Mouse (Mus musculus) liver, embryonic 15.5 days (tissue): ENCODE measurements around the gene Osbpl10. TPM values are rescaled to one million over a fixed set of nuclear protein-coding genes. Genes with fewer than 3 reads are reported as not detected.
A peak's percentile ranks its signal among the peaks of the same experiment; 100 is the strongest.

Experiments
- ATAC-seq: fragments of 200-750 bp; cut with Nextera tagmentation; 2 replicates; pipeline ENCODE4 v1.8.0; 2017; ENCODE audit warnings: moderate number of reproducible peaks, mild to moderate bottlenecking, moderate library complexity; ENCODE audit not compliant: insufficient read depth
- H3K27ac ChIP-seq: fragments of 300-500 bp; sonication (generic); replicated peaks from 2 replicates; pipeline ENCODE4 v1.5.1; 2015; ENCODE audit warnings: mild to moderate bottlenecking, inconsistent platforms
- H3K27me3 ChIP-seq: fragments of 300-500 bp; sonication (generic); 2 replicates; pipeline ENCODE4 v1.6.1; 2015; ENCODE audit warnings: mild to moderate bottlenecking, inconsistent platforms
- H3K36me3 ChIP-seq: fragments of 300-500 bp; sonication (generic); replicated peaks from 2 replicates; pipeline ENCODE4 v1.6.1; 2015; ENCODE audit warnings: moderate library complexity, mild to moderate bottlenecking, inconsistent platforms
- H3K4me1 ChIP-seq: fragments of 300-500 bp; sonication (generic); replicated peaks from 2 replicates; pipeline ENCODE4 v1.6.1; 2015; ENCODE audit warnings: inconsistent platforms
- H3K4me2 ChIP-seq: fragments of 300-500 bp; sonication (generic); 2 replicates; pipeline ENCODE4 v1.6.1; 2015; ENCODE audit warnings: moderate library complexity, mild to moderate bottlenecking, inconsistent platforms
- H3K4me3 ChIP-seq: fragments of 300-500 bp; sonication (generic); replicated peaks from 2 replicates; pipeline ENCODE4 v1.5.1; 2015; ENCODE audit warnings: mild to moderate bottlenecking, inconsistent platforms
- H3K9ac ChIP-seq: fragments of 300-500 bp; sonication (generic); 2 replicates; pipeline ENCODE4 v1.6.1; 2015; ENCODE audit warnings: moderate library complexity, mild to moderate bottlenecking, inconsistent platforms
- H3K9me3 ChIP-seq: fragments of 300-500 bp; sonication (generic); replicated peaks from 2 replicates; pipeline ENCODE4 v1.6.1; 2016; ENCODE audit warnings: inconsistent platforms
- WGBS: fragments of 180-500 bp; shearing (Covaris S2); methylation state at CpG from one replicate; pipeline ENCODE4 v1.1.7; 2015; ENCODE audit warnings: mixed read lengths; ENCODE audit not compliant: insufficient replicate concordance; 5-methylcytosine and 5-hydroxymethylcytosine counted together
- polyA plus RNA-seq: library from polyadenylated mRNA; unstranded; fragments of >200 nt; fragmentation: Nextera tagmentation; extraction: Ambion mirVana; gene quantifications from 2 replicates; pipeline ENCODE4 v1.2.1, GENCODE M21; 2015

Gene Osbpl10
- polyA plus RNA-seq, 1 experiment from 2014 or later = 0.12 TPM

- Histone ChIP-seq H3K4me3 (no peak overlapping the region), H3K4me2 (no peak overlapping the region), H3K36me3 (no peaks in the 10 kb centered on the region), H3K9me3 (no peaks in the 10 kb centered on the region), H3K27me3 (no peaks in the 10 kb centered on the region), H3K27ac (no peak overlapping the region), H3K4me1 (no peaks in the 10 kb centered on the region), H3K9ac (no peak overlapping the region)
- 72% methylated on average over 10 of the region's 10 CpGs for WGBS
- ATAC-seq = no peak
Observed at GRCm38 (mm10) chr9:115229676-115230075, 251.3 kb downstream of the Osbpl10 start.

- Histone ChIP-seq H3K4me2 (no peak overlapping the region), H3K9me3 (no peaks in the 10 kb centered on the region), H3K27me3 (no peaks in the 10 kb centered on the region), H3K4me3 (no peak overlapping the region), H3K4me1 (no peaks in the 10 kb centered on the region), H3K27ac (no peak overlapping the region), H3K36me3 (no peaks in the 10 kb centered on the region), H3K9ac (no peak overlapping the region)
- WGBS = 53% methylated on average over 3 of the region's 3 CpGs
- ATAC-seq = no peak
Observed at GRCm38 (mm10) chr9:115230141-115230540, 251.8 kb downstream of the Osbpl10 start.

GRCm38 (mm10) chr9:115231476-115231875 is 253.1 kb downstream of the Osbpl10 start:
- H3K27ac ChIP-seq = no peak overlapping the region
- no peak overlapping the region for H3K4me3 ChIP-seq
- no peak for ATAC-seq
- no peaks in the 10 kb centered on the region for H3K4me1 ChIP-seq
- no peaks in the 10 kb centered on the region for H3K27me3 ChIP-seq
- H3K4me2 ChIP-seq = no peak overlapping the region
- no peak overlapping the region for H3K9ac ChIP-seq
- no peaks in the 10 kb centered on the region for H3K36me3 ChIP-seq
- H3K9me3 ChIP-seq = no peaks in the 10 kb centered on the region
- WGBS = 81% methylated on average over 3 of the region's 3 CpGs

GRCm38 (mm10) chr9:115233721-115234120 is 255.4 kb downstream of the Osbpl10 start:
- 70% methylated on average over 5 of the region's 5 CpGs for WGBS
- Histone ChIP-seq H3K4me2 (no peak overlapping the region), H3K4me1 (no peaks in the 10 kb centered on the region), H3K27ac (no peak overlapping the region), H3K27me3 (no peaks in the 10 kb centered on the region), H3K36me3 (peaks cover 2% of the 10 kb centered on the region; the same call in 1 of the 2 replicates), H3K9me3 (no peaks in the 10 kb centered on the region), H3K4me3 (no peak overlapping the region), H3K9ac (no peak overlapping the region)
- ATAC-seq = no peak

GRCm38 (mm10) chr9:115234561-115234960 is 256.2 kb downstream of the Osbpl10 start:
- H3K9me3 ChIP-seq = no peaks in the 10 kb centered on the region
- H3K9ac ChIP-seq = no peak overlapping the region
- H3K36me3 ChIP-seq = peaks cover 4% of the 10 kb centered on the region; the same call in 1 of the 2 replicates
- WGBS = 74% methylated on average over 2 of the region's 2 CpGs
- H3K4me3 ChIP-seq = no peak overlapping the region
- H3K27me3 ChIP-seq = no peaks in the 10 kb centered on the region
- H3K27ac ChIP-seq = no peak overlapping the region
- no peak for ATAC-seq
- no peak overlapping the region for H3K4me2 ChIP-seq
- H3K4me1 ChIP-seq = no peaks in the 10 kb centered on the region

- Histone ChIP-seq H3K9me3 (no peaks in the 10 kb centered on the region), H3K36me3 (peaks cover 22% of the 10 kb centered on the region), H3K4me2 (no peak overlapping the region), H3K9ac (no peak overlapping the region), H3K27me3 (no peaks in the 10 kb centered on the region), H3K4me1 (no peaks in the 10 kb centered on the region), H3K4me3 (no peak overlapping the region), H3K27ac (no peak overlapping the region)
- ATAC-seq = no peak
- 78% methylated on average over 8 of the region's 8 CpGs for WGBS
Observed at GRCm38 (mm10) chr9:115236352-115236841, 258.0 kb downstream of the Osbpl10 start.

GRCm38 (mm10) chr9:115237943-115238342 is 259.6 kb downstream of the Osbpl10 start:
- no peak overlapping the region for H3K27ac ChIP-seq
- H3K9ac ChIP-seq = no peak overlapping the region
- H3K4me2 ChIP-seq = no peak overlapping the region
- no peak for ATAC-seq
- H3K27me3 ChIP-seq = no peaks in the 10 kb centered on the region
- H3K4me3 ChIP-seq = no peak overlapping the region
- no peaks in the 10 kb centered on the region for H3K4me1 ChIP-seq
- no peaks in the 10 kb centered on the region for H3K9me3 ChIP-seq
- H3K36me3 ChIP-seq = peaks cover 36% of the 10 kb centered on the region

- 84% methylated on average over 5 of the region's 5 CpGs for WGBS
- H3K27me3 ChIP-seq = no peaks in the 10 kb centered on the region
- no peak overlapping the region for H3K4me3 ChIP-seq
- H3K27ac ChIP-seq = no peak overlapping the region
- ATAC-seq = no peak
- H3K4me1 ChIP-seq = no peaks in the 10 kb centered on the region
- H3K4me2 ChIP-seq = no peak overlapping the region
- H3K9me3 ChIP-seq = no peaks in the 10 kb centered on the region
- peaks cover 56% of the 10 kb centered on the region for H3K36me3 ChIP-seq
- H3K9ac ChIP-seq = no peak overlapping the region
Observed at GRCm38 (mm10) chr9:115239861-115240260, 261.5 kb downstream of the Osbpl10 start.

- ATAC-seq = no peak
- WGBS = 88% methylated on average over 6 of the region's 6 CpGs
- Histone ChIP-seq H3K9ac (no peak overlapping the region), H3K4me3 (no peak overlapping the region), H3K27me3 (no peaks in the 10 kb centered on the region), H3K4me1 (no peaks in the 10 kb centered on the region), H3K4me2 (no peak overlapping the region), H3K9me3 (no peaks in the 10 kb centered on the region), H3K36me3 (peaks cover 90% of the 10 kb centered on the region), H3K27ac (no peak overlapping the region)
Observed at GRCm38 (mm10) chr9:115243630-115244029, 265.3 kb downstream of the Osbpl10 start.

DNA sequence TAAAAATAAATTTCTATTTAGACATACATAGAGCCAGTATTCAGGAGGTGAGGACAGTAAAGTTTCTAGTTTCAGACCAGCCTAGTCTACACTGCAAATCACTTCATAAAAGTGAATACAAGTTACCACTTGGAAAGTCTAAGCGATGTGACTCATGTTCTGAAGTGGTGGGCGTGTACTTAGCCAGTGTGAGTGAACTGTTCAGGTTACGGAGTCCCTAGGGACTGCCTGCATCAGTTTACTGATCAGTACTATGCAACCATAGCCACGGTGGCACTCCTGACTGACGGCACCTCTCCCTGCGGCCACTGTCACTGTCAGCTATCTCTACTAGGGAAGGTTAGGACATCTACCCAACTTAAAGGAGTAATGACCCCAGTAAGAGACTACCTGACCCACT is 266.7 kb downstream of the Osbpl10 start:
- 92% methylated on average over 6 of the region's 6 CpGs for WGBS
- H3K27ac ChIP-seq = no peak overlapping the region
- H3K4me3 ChIP-seq = no peak overlapping the region
- H3K36me3 ChIP-seq = peaks cover 95% of the 10 kb centered on the region
- no peaks in the 10 kb centered on the region for H3K9me3 ChIP-seq
- no peaks in the 10 kb centered on the region for H3K27me3 ChIP-seq
- H3K4me1 ChIP-seq = peaks cover 12% of the 10 kb centered on the region
- ATAC-seq = no peak
- no peak overlapping the region for H3K9ac ChIP-seq
- H3K4me2 ChIP-seq = no peak overlapping the region

- 11% methylated on average over 5 of the region's 5 CpGs for WGBS
- Histone ChIP-seq H3K27ac (peak overlapping the region; percentile 5; the same call in 1 of the 2 replicates), H3K9ac (no peak overlapping the region), H3K36me3 (peaks cover 85% of the 10 kb centered on the region), H3K4me1 (peaks cover 17% of the 10 kb centered on the region), H3K9me3 (no peaks in the 10 kb centered on the region), H3K27me3 (no peaks in the 10 kb centered on the region), H3K4me3 (no peak overlapping the region), H3K4me2 (no peak overlapping the region)
- ATAC-seq = peak; percentile 84
Observed at GRCm38 (mm10) chr9:115249145-115249544, 270.8 kb downstream of the Osbpl10 start.

GRCm38 (mm10) chr9:115257733-115258286 is 279.4 kb downstream of the Osbpl10 start:
- H3K4me2 ChIP-seq = no peak overlapping the region
- H3K9ac ChIP-seq = no peak overlapping the region
- no peak overlapping the region for H3K27ac ChIP-seq
- WGBS = 83% methylated on average over 6 of the region's 6 CpGs
- H3K4me3 ChIP-seq = no peak overlapping the region
- ATAC-seq = no peak
- H3K27me3 ChIP-seq = no peaks in the 10 kb centered on the region
- H3K36me3 ChIP-seq = peaks cover 65% of the 10 kb centered on the region
- H3K9me3 ChIP-seq = no peaks in the 10 kb centered on the region
- peaks cover 15% of the 10 kb centered on the region for H3K4me1 ChIP-seq
